26 mouse cellular contexts compared by ENCODE assay signal in genomic region chr19:32779131-32779530, GRCm38 (mm10). TPM values are rescaled to one million over a fixed set of nuclear protein-coding genes. Genes with fewer than 3 reads are reported as not detected.
DNase-seq lines count a peak whose midpoint lies in the region; ATAC-seq and TF ChIP-seq lines count a peak whose summit lies in the region.
"Had no signal": no experiment of that assay in that cellular context is flagged by ENCODE, and none has a peak within 500 bp of the region (broad histone marks: within the 10 kb centered on the region; RNA-seq: fewer than 3 reads in every experiment).

No protein-coding gene starts in this region.

- no peak for TF ChIP-seq POLR2A in bone marrow macrophage, adult 2 months (IDR thresholded peaks at IDR 0.05; ENCODE audit: borderline replicate concordance, low read depth, low read length)
- no peak for TF ChIP-seq POLR2A in thymus, adult 2 months (IDR thresholded peaks at IDR 0.05; ENCODE audit: control insufficient read depth, extremely low read depth, insufficient read depth, low read length, poor library complexity)

- H3K27me3 ChIP-seq in heart, embryonic 12.5 days (replicated peaks), result no peaks in the 10 kb centered on the region
- H3K27me3 ChIP-seq in thymus, adult 2 months (ENCODE audit: control insufficient read depth, insufficient read depth, low read length), result no peaks in the 10 kb centered on the region
- H3K27me3 ChIP-seq: CH12.LX; embryonic facial prominence, embryonic 12.5 days; forebrain, embryonic 13.5 days; forebrain, embryonic 15.5 days; Patski had no signal

- DNase-seq in heart, adult 11 months, result peak; percentile 79
- DNase-seq in ES-E14 (ENCODE audit: low read depth, low spot score), result no peak
- DNase-seq in thymus, postnatal 25 days, result no peak
- no peak for DNase-seq in spleen, postnatal 10 days (ENCODE audit: low spot score in 2 of 2)
- DNase-seq in thymus, adult 2 months, result no peak
- DNase-seq: adrenal gland, adult 8-10 months; adrenal gland, postnatal 14 days; adrenal gland, postnatal 36 days; B cell, adult 2 months; cerebellum, adult 11 months; cerebellum, adult 18-20 months; cerebellum, adult 8-10 months; cerebellum, adult 9-11 months; cerebellum, postnatal 14 days; forebrain, postnatal 0 days had no signal

- H3K9ac ChIP-seq in heart, embryonic 12.5 days, result no peak overlapping the region
- H3K9ac ChIP-seq in ES-E14 (ENCODE audit: insufficient read depth, low read depth, low read length, poor library complexity, severe bottlenecking), result no peak overlapping the region
- H3K9ac ChIP-seq: embryonic facial prominence, embryonic 12.5 days; forebrain, embryonic 13.5 days; forebrain, embryonic 15.5 days; forebrain, postnatal 0 days had no signal

- H3K4me1 ChIP-seq in heart, embryonic 12.5 days (replicated peaks), result peaks cover 3% of the 10 kb centered on the region; the same call in 1 of the 2 replicates
- peaks cover 2% of the 10 kb centered on the region in 2 experiments; a peak in 1 of 4 replicates for H3K4me1 ChIP-seq in ES-E14 (ENCODE audit: control insufficient read depth in 2 of 2, insufficient read depth in 2 of 2, low read length in 2 of 2, poor library complexity in 1 of 2)
- H3K4me1 ChIP-seq in bone marrow macrophage, adult 2 months (ENCODE audit: control insufficient read depth, insufficient read depth, low read length), result peaks cover 41% of the 10 kb centered on the region
- H3K4me1 ChIP-seq in thymus, adult 2 months (replicated peaks; ENCODE audit: control insufficient read depth, insufficient read depth, low read length), result peaks cover 2% of the 10 kb centered on the region; the same call in 1 of the 2 replicates

- H3K4me2 ChIP-seq in heart, embryonic 12.5 days, result no peak overlapping the region
- H3K4me2 ChIP-seq: embryonic facial prominence, embryonic 12.5 days; forebrain, embryonic 13.5 days; forebrain, embryonic 15.5 days had no signal

- peaks cover 100% of the 10 kb centered on the region for H3K79me2 ChIP-seq in macrophage (ENCODE audit: inconsistent target)

- 55% methylated on average over 3 of the region's 3 CpGs for WGBS in heart, embryonic 12.5 days
- 15% methylated on average over 3 of the region's 3 CpGs for WGBS in macrophage (ENCODE audit: missing documents)
- 58% methylated on average over 3 of the region's 3 CpGs for WGBS in thymus, adult 2 months

- H3K9me3 ChIP-seq in heart, embryonic 12.5 days (replicated peaks), result no peaks in the 10 kb centered on the region
- no peaks in the 10 kb centered on the region for H3K9me3 ChIP-seq in ES-E14 (ENCODE audit: control insufficient read depth, insufficient read depth, low read depth, low read length)
- H3K9me3 ChIP-seq: embryonic facial prominence, embryonic 10.5 days; embryonic facial prominence, embryonic 12.5 days; forebrain, embryonic 13.5 days; forebrain, embryonic 15.5 days had no signal

- ATAC-seq in heart, embryonic 12.5 days (ENCODE audit: insufficient number of reproducible peaks, low FRiP score), result no peak
- ATAC-seq: activated CD4-positive, CD25-positive, alpha-beta regulatory T cell, adult 4 months; CD4-positive, CD25-positive, alpha-beta regulatory T cell, adult 4 months; forebrain, embryonic 13.5 days; forebrain, embryonic 15.5 days; forebrain, postnatal 0 days; Patski had no signal

- H3K4me3 ChIP-seq in heart, embryonic 12.5 days, result no peak overlapping the region
- H3K4me3 ChIP-seq in ES-E14 (ENCODE audit: insufficient read depth in 1 of 2, low read depth in 1 of 2, low read length in 2 of 2, poor library complexity in 1 of 2, severe bottlenecking in 1 of 2) (no peak overlapping the region), macrophage (ENCODE audit: inconsistent target) (no peak overlapping the region)
- H3K4me3 ChIP-seq in bone marrow macrophage, adult 2 months (ENCODE audit: insufficient read depth, low read length), result no peak overlapping the region
- no peak overlapping the region for H3K4me3 ChIP-seq in thymus, adult 2 months (ENCODE audit: control insufficient read depth, insufficient read depth, low read length)
- H3K4me3 ChIP-seq: embryonic facial prominence, embryonic 10.5 days; embryonic facial prominence, embryonic 12.5 days; forebrain, embryonic 13.5 days; forebrain, embryonic 15.5 days had no signal

- no peak overlapping the region for H3K27ac ChIP-seq in heart, embryonic 12.5 days (ENCODE audit: poor library complexity, severe bottlenecking)
- H3K27ac ChIP-seq in ES-E14 (ENCODE audit: insufficient read depth, low read depth, low read length, poor library complexity, severe bottlenecking), result 0 out of 2 replicates have a peak overlapping the region, but pooled peaks have one; percentile 10
- peak overlapping the region; percentile 83 for H3K27ac ChIP-seq in bone marrow macrophage, adult 2 months (ENCODE audit: insufficient read depth, low read depth, low read length)
- peak overlapping the region; percentile 24; the same call in 1 of the 2 replicates for H3K27ac ChIP-seq in macrophage
- H3K27ac ChIP-seq in thymus, adult 2 months (ENCODE audit: control insufficient read depth, insufficient read depth, low read length), result no peak overlapping the region
- H3K27ac ChIP-seq: embryonic facial prominence, embryonic 10.5 days; embryonic facial prominence, embryonic 12.5 days; forebrain, embryonic 15.5 days had no signal

- H3K36me3 ChIP-seq in heart, embryonic 12.5 days, result no peaks in the 10 kb centered on the region
- peaks cover 2% of the 10 kb centered on the region; the same call in 1 of the 2 replicates for H3K36me3 ChIP-seq in ES-E14 (ENCODE audit: control insufficient read depth, insufficient read depth, low read length, poor library complexity, severe bottlenecking)
- no peaks in the 10 kb centered on the region for H3K36me3 ChIP-seq in macrophage (ENCODE audit: inconsistent target)
- peaks cover 4% of the 10 kb centered on the region; the same call in 1 of the 2 replicates for H3K36me3 ChIP-seq in thymus, adult 2 months (ENCODE audit: control insufficient read depth, insufficient read depth, low read length)
- H3K36me3 ChIP-seq: embryonic facial prominence, embryonic 12.5 days; forebrain, embryonic 15.5 days had no signal

- TF ChIP-seq CTCF in bone marrow macrophage, adult 2 months (IDR thresholded peaks at IDR 0.05; ENCODE audit: low read depth, low read length), result no peak
- no peak for TF ChIP-seq CTCF in thymus, adult 2 months (IDR thresholded peaks at IDR 0.05; ENCODE audit: borderline replicate concordance, control insufficient read depth, extremely low read depth, insufficient read depth, low read length, poor library complexity)

- in situ Hi-C loops in ES-E14 (cut with MboI; ENCODE audit: low sequenced_read_pairs in 2 of 2, unreplicated experiment in 2 of 2), result no loop called here

TF ChIP-seq in ES-E14, 5 proteins besides CTCF, POLR2A, EP300 and RAD21:
- TF ChIP-seq CHD2 (IDR thresholded peaks at IDR 0.05; ENCODE audit: low read depth, low read length), result no peak
- TF ChIP-seq ZC3H11A (IDR thresholded peaks at IDR 0.05; ENCODE audit: borderline replicate concordance, low read depth, low read length), result no peak
- TF ChIP-seq ZNF384 (IDR thresholded peaks at IDR 0.05; ENCODE audit: low read depth, low read length), result no peak
- TF ChIP-seq HCFC1 (IDR thresholded peaks at IDR 0.05; ENCODE audit: borderline replicate concordance, insufficient read depth, low read length), result no peak
- no peak for TF ChIP-seq MAFK (IDR thresholded peaks at IDR 0.05; ENCODE audit: insufficient read depth, low read depth, low read length)

RNA-seq across cellular contexts. Expression of gene Pten, which starts 21.8 kb away (rescaled TPM):
- polyA plus RNA-seq in heart, embryonic 12.5 days (2016; fragmentation: Nextera tagmentation; extraction: Ambion mirVana), result 6.1 and 7.7 TPM in 2 replicates
- total RNA-seq in ES-E14 (2012; rRNA removed), result 70.8 and 76.5 TPM in 2 replicates
- 62.7 and 70.4 TPM in 2 replicates for polyA plus RNA-seq in bone marrow macrophage, adult 2 months (2012; ENCODE audit: insufficient read depth, insufficient read length, missing spikeins)
- 100 to 1,000 TPM in 15 of 26 experiments, 10 to 100 TPM in 11; 39.0 to 148 (median 112) TPM for total RNA-seq in macrophage (2018; cell fraction: chromatin; rRNA removed)
- 10 to 100 TPM; 42.6 to 69.1 (median 60.0) TPM for total RNA-seq in macrophage (2018; cell fraction: cytosol; rRNA removed)
- 100 to 1,000 TPM in 9 of 26 experiments, 10 to 100 TPM in 17; 42.5 to 152 (median 84.4) TPM for total RNA-seq in macrophage (2018; cell fraction: nucleus; rRNA removed)
- 29.6 to 30.5 TPM (median 30.4 TPM) in 3 replicates for polyA plus RNA-seq in macrophage (2018)
- polyA plus RNA-seq in thymus, adult 2 months (2012; rRNA removed), result 37.0 and 55.1 TPM in 2 replicates

RNA-seq across cellular contexts. Expression of gene Atad1, which starts 39.5 kb away (rescaled TPM):
- 63.1 and 65.3 TPM in 2 replicates for polyA plus RNA-seq in heart, embryonic 12.5 days (2016; fragmentation: Nextera tagmentation; extraction: Ambion mirVana)
- total RNA-seq in ES-E14 (2012; rRNA removed), result 84.9 and 99.0 TPM in 2 replicates
- polyA plus RNA-seq in bone marrow macrophage, adult 2 months (2012; ENCODE audit: insufficient read depth, insufficient read length, missing spikeins), result 52.2 and 75.6 TPM in 2 replicates
- total RNA-seq in macrophage (2018; cell fraction: chromatin; rRNA removed), result 100 to 1,000 TPM in 1 of 26 experiments, 10 to 100 TPM in 25; 25.3 to 161 (median 56.5) TPM
- 10 to 100 TPM; 52.6 to 75.1 (median 61.2) TPM for total RNA-seq in macrophage (2018; cell fraction: cytosol; rRNA removed)
- 100 to 1,000 TPM in 12 of 26 experiments, 10 to 100 TPM in 14; 50.2 to 195 (median 95.8) TPM for total RNA-seq in macrophage (2018; cell fraction: nucleus; rRNA removed)
- polyA plus RNA-seq in macrophage (2018), result 49.6 to 65.6 TPM (median 57.5 TPM) in 3 replicates
- polyA plus RNA-seq in thymus, adult 2 months (2012; rRNA removed), result 13.6 and 17.7 TPM in 2 replicates

Comparison
In these comparisons a context has a peak if more than half of its experiments do, and no peak if none do; other contexts are left out.
1. H3K27ac ChIP-seq: peak in ES-E14 (single experiment), bone marrow macrophage, adult 2 months (single experiment) and macrophage (single experiment); none in heart, embryonic 12.5 days (single experiment) and thymus, adult 2 months (single experiment).